ENCODE assay signal across 17 mouse cellular contexts in the genomic region with DNA sequence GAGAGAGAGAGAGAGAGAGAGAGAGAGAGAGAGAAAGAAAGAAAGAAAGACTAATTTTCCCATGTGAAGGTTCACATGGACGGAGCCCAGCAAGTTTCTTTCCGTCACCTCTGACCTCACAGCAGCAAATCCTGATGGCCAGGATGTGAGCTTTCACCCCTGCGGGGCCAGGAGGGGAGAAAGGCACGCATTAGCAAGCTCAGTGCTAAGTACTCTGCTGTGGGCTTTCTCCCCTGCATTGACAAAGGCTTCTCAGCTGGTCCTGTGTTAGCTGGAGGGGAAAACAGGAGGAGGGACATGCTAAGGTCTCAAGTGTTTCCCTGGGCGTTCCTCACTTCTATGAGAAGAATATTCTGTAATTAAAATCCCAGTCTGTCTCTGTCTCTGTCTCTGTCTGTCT.
DNase-seq lines count a peak whose midpoint lies in the region; ATAC-seq lines count a peak whose summit lies in the region.
"Had no signal": no experiment of that assay in that cellular context is flagged by ENCODE, and none has a peak within 500 bp of the region (broad histone marks: within the 10 kb centered on the region; RNA-seq: fewer than 3 reads in every experiment).

No protein-coding gene starts in this region.

- 9% methylated on average over 5 of the region's 5 CpGs for WGBS in forebrain, embryonic 14.5 days
- WGBS in forebrain, embryonic 15.5 days = 14% methylated on average over 5 of the region's 5 CpGs
- WGBS in heart, embryonic 11.5 days (ENCODE audit: insufficient replicate concordance) = 26% methylated on average over 5 of the region's 5 CpGs

- no peak overlapping the region for H3K4me2 ChIP-seq in forebrain, embryonic 14.5 days (ENCODE audit: low read length)
- no peak overlapping the region for H3K4me2 ChIP-seq in forebrain, embryonic 15.5 days (replicated peaks)
- H3K4me2 ChIP-seq in heart, embryonic 11.5 days = no peak overlapping the region
- H3K4me2 ChIP-seq: embryonic facial prominence, embryonic 13.5 days; hindbrain, embryonic 15.5 days; liver, embryonic 13.5 days had no signal

- H3K9ac ChIP-seq in forebrain, embryonic 14.5 days (ENCODE audit: low read length) = no peak overlapping the region
- H3K9ac ChIP-seq in forebrain, embryonic 15.5 days (replicated peaks) = no peak overlapping the region
- no peak overlapping the region for H3K9ac ChIP-seq in heart, embryonic 11.5 days (ENCODE audit: low read depth, low read length)
- H3K9ac ChIP-seq: embryonic facial prominence, embryonic 13.5 days; hindbrain, embryonic 15.5 days; liver, embryonic 13.5 days had no signal

- H3K27ac ChIP-seq in forebrain, embryonic 14.5 days (ENCODE audit: low read depth, low read length) = no peak overlapping the region
- no peak overlapping the region for H3K27ac ChIP-seq in forebrain, embryonic 15.5 days (replicated peaks)
- no peak overlapping the region for H3K27ac ChIP-seq in heart, embryonic 11.5 days (ENCODE audit: low read depth, low read length)
- H3K27ac ChIP-seq: embryonic facial prominence, embryonic 13.5 days; hindbrain, embryonic 15.5 days; liver, embryonic 13.5 days had no signal

- H3K4me1 ChIP-seq in forebrain, embryonic 14.5 days (ENCODE audit: control insufficient read depth, insufficient read depth, low read length) = peaks cover 8% of the 10 kb centered on the region
- H3K4me1 ChIP-seq in forebrain, embryonic 15.5 days = peaks cover 16% of the 10 kb centered on the region
- H3K4me1 ChIP-seq in heart, embryonic 11.5 days (ENCODE audit: control insufficient read depth, insufficient read depth, low read length) = no peaks in the 10 kb centered on the region
- H3K4me1 ChIP-seq: liver, embryonic 13.5 days; megakaryocyte, embryonic 14.5 days had no signal

- H3K4me3 ChIP-seq in forebrain, embryonic 14.5 days (ENCODE audit: low read depth, low read length) = no peak overlapping the region
- H3K4me3 ChIP-seq in forebrain, embryonic 15.5 days = no peak overlapping the region
- H3K4me3 ChIP-seq in heart, embryonic 11.5 days (ENCODE audit: low read depth, low read length) = no peak overlapping the region
- H3K4me3 ChIP-seq: embryonic facial prominence, embryonic 13.5 days; hindbrain, embryonic 15.5 days; liver, embryonic 13.5 days; megakaryocyte, embryonic 14.5 days had no signal

- DNase-seq in forebrain, embryonic 14.5 days (ENCODE audit: low spot score) = peak; percentile 15
- DNase-seq in retina, embryonic 14.5 days (ENCODE audit: low spot score) = peak; percentile 32
- DNase-seq in retina, postnatal 1 day = no peak
- peak; percentile 33 for DNase-seq in kidney, postnatal 14 days
- no peak for DNase-seq in ovary, postnatal 36 days (ENCODE audit: low spot score)
- DNase-seq: adrenal gland, postnatal 36 days; cerebellum, postnatal 10 days; heart, adult 18-20 months; liver, embryonic 13.5 days had no signal

- no peaks in the 10 kb centered on the region for H3K36me3 ChIP-seq in forebrain, embryonic 14.5 days (ENCODE audit: control insufficient read depth, insufficient read depth, low read length)
- H3K36me3 ChIP-seq in forebrain, embryonic 15.5 days = no peaks in the 10 kb centered on the region
- H3K36me3 ChIP-seq in heart, embryonic 11.5 days (ENCODE audit: control insufficient read depth, insufficient read depth, low read length) = no peaks in the 10 kb centered on the region
- H3K36me3 ChIP-seq: embryonic facial prominence, embryonic 13.5 days; hindbrain, embryonic 15.5 days; liver, embryonic 13.5 days had no signal

- no peaks in the 10 kb centered on the region for H3K9me3 ChIP-seq in forebrain, embryonic 14.5 days (replicated peaks; ENCODE audit: control insufficient read depth, low read length)
- H3K9me3 ChIP-seq in forebrain, embryonic 15.5 days = no peaks in the 10 kb centered on the region
- H3K9me3 ChIP-seq in heart, embryonic 11.5 days (replicated peaks; ENCODE audit: control insufficient read depth, low read length) = no peaks in the 10 kb centered on the region
- H3K9me3 ChIP-seq: embryonic facial prominence, embryonic 13.5 days; hindbrain, embryonic 15.5 days; liver, embryonic 13.5 days; megakaryocyte, embryonic 14.5 days had no signal

- no peak for ATAC-seq in forebrain, embryonic 14.5 days
- no peak for ATAC-seq in forebrain, embryonic 15.5 days (replicated peaks)
- no peak for ATAC-seq in monocyte, adult 5-6 weeks (replicated peaks; ENCODE audit: insufficient number of reproducible peaks, low FRiP score, low TSS enrichment, poor library complexity, severe bottlenecking)
- ATAC-seq in heart, embryonic 11.5 days (replicated peaks; ENCODE audit: insufficient number of reproducible peaks, low FRiP score, low TSS enrichment) = no peak
- ATAC-seq: activated CD4-positive, CD25-positive, alpha-beta regulatory T cell, adult 4 months had no signal

- H3K27me3 ChIP-seq in forebrain, embryonic 14.5 days (replicated peaks; ENCODE audit: control insufficient read depth, insufficient read depth, low read length) = no peaks in the 10 kb centered on the region
- H3K27me3 ChIP-seq in forebrain, embryonic 15.5 days = no peaks in the 10 kb centered on the region
- no peaks in the 10 kb centered on the region for H3K27me3 ChIP-seq in heart, embryonic 11.5 days (ENCODE audit: control insufficient read depth, insufficient read depth, low read length)
- H3K27me3 ChIP-seq: CH12.LX; embryonic facial prominence, embryonic 13.5 days; hindbrain, embryonic 15.5 days; liver, embryonic 13.5 days had no signal

Comparison
In these comparisons a context has a peak if more than half of its experiments do, and no peak if none do; other contexts are left out.
1. DNase-seq: peak in forebrain, embryonic 14.5 days (single experiment), retina, embryonic 14.5 days (single experiment) and kidney, postnatal 14 days (single experiment); none in retina, postnatal 1 day (single experiment) and ovary, postnatal 36 days (single experiment).